Mouse (Mus musculus): Measurements from ENCODE around the gene Thra.

DNA sequence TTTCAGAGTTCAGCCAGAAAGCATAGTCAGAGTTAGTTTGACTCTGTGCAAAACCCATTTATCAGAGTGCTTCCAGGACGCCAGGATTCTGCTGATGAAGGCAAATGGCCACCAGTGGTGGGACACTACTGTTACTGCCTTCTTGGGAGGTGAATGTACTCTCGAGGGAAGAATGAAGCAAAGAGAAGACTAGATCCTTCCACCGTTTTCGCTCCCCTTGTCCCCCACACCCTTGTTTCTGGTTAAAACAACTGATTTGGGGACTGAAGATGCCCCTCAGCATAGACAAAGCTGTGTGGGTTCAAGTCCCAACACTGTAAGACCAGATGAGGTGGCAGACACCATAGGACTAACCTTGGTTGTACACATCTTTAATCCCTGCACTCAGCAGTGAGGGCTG lies 43.7 kb downstream of the Thra start:
- no peak for TF ChIP-seq CTCF (IDR thresholded peaks at IDR 0.05; ENCODE audit: extremely low read depth, insufficient read depth, insufficient read length, insufficient replicate concordance)
- no peak for TF ChIP-seq POLR2A (IDR thresholded peaks at IDR 0.05; ENCODE audit: low read depth, low read length)

Measured in spleen, adult 2 months (tissue).